Mouse (Mus musculus): ENCODE measurements around the gene Gnpnat1.

DNA sequence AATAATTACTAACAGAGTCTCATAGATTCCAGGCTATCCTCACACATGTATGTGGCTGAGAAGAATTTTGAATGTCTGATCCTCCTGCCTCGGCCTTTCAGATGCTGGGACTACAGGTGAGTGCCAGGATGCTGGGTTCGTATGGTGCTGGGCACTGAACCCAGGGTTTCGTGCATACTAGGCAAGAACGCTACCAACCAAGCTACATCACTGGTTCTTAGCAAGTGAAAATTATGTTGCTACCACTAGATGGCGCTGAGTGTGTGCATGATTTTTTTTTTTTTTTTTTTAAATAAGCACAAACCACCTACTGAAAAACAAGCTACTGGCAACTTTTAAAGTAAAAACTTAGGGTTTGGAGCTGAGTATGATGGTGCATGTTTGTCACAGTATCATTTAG, 18.5 kb upstream of the Gnpnat1 start:
- TF ChIP-seq GATA1 (IDR thresholded peaks at IDR 0.05; ENCODE audit: borderline replicate concordance, low read length), result no peak
- TF ChIP-seq FLI1 (IDR thresholded peaks at IDR 0.05; ENCODE audit: low read length), result no peak

Data from megakaryocyte, embryonic 14.5 days (primary cell).